Mouse (Mus musculus) spleen, adult 2 months (tissue): ENCODE measurements at regions not wholly inside any gene's neighbourhood (a gene's known extent, or its start where the extent isn't known, plus 50 kb on each side); places are given as distances from the start of the nearest gene placed in this dataset.

Source experiments
- DNase-seq, 2 experiments: peaks; one replicate each; pipeline versions ENCODE4 v3.0.0 to v3.0.0-alpha.2; 2012 to 2021; ENCODE audit warnings: low spot score in 2 of 2, low read depth in 1 of 2
- H3K27ac ChIP-seq: fragments of 200-500 bp; 2 replicates; pipeline ENCODE4 v1.5.1; 2012; ENCODE audit warnings: low read length, inconsistent platforms; ENCODE audit not compliant: insufficient read depth
- H3K27me3 ChIP-seq: fragments of 200-500 bp; 2 replicates; pipeline ENCODE4 v1.6.1; 2012; ENCODE audit warnings: mild to moderate bottlenecking, moderate library complexity, low read length, inconsistent platforms; ENCODE audit not compliant: control insufficient read depth, insufficient read depth
- H3K36me3 ChIP-seq: fragments of 200-500 bp; 2 replicates; pipeline ENCODE4 v1.6.1; 2012; ENCODE audit warnings: mild to moderate bottlenecking, low read length, inconsistent platforms; ENCODE audit not compliant: control insufficient read depth, insufficient read depth
- H3K4me1 ChIP-seq: fragments of 200-500 bp; 2 replicates; pipeline ENCODE4 v1.6.1; 2011; ENCODE audit warnings: inconsistent platforms; ENCODE audit not compliant: control insufficient read depth, insufficient read depth, insufficient read length
- H3K4me3 ChIP-seq: fragments of 200-500 bp; 2 replicates; pipeline ENCODE4 v1.5.1; 2011; ENCODE audit warnings: mild to moderate bottlenecking, inconsistent platforms; ENCODE audit not compliant: insufficient read depth, insufficient read length; ENCODE audit errors: extremely low read depth
- CTCF ChIP-seq: fragments of 200-500 bp; IDR thresholded peaks from 2 replicates; pipeline ENCODE4 v1.5.1; 2011; ENCODE audit warnings: mild to moderate bottlenecking, inconsistent platforms; ENCODE audit not compliant: insufficient read depth, insufficient read length, insufficient replicate concordance; ENCODE audit errors: extremely low read depth
- POLR2A ChIP-seq: fragments of 200-500 bp; IDR thresholded peaks from 2 replicates; pipeline ENCODE4 v1.6.1; 2011; ENCODE audit warnings: low read depth, low read length, inconsistent platforms
- WGBS: fragments of 180-500 bp; shearing (Covaris S2); methylation state at CpG from one replicate; pipeline ENCODE4 v1.1.7; 2018; 5-methylcytosine and 5-hydroxymethylcytosine counted together

DNA sequence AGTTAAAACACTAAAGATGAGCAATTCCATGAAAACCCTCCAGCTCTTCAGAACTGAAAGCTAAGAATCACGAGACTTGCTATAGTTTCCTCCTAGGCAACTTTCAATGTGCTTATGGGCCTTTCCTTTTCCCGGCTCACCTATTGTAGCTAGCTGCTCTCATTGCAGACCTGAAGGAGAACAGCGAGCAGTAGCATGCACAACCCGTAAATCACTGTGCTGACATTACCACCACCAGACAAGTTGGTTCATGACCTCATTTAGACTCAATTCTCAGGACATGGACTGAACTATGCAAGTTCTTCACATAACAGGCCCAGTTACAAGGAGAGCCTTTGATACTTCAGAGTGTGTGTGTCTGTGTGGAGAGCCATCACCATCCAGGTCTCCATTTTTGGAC lies 72.5 kb upstream of the Rbm19 start:
- TF ChIP-seq CTCF, result no peak
- TF ChIP-seq POLR2A, result no peak
- H3K4me3 ChIP-seq, result no peak overlapping the region
- 88% methylated on average over 4 of the region's 4 CpGs for WGBS

GRCm38 (mm10) chr5:120049063-120049781 lies 67.0 kb upstream of the Rbm19 start:
- DNase-seq, result no peak
- Histone ChIP-seq H3K27ac (no peak overlapping the region), H3K36me3 (no peaks in the 10 kb centered on the region), H3K4me1 (no peaks in the 10 kb centered on the region), H3K4me3 (no peak overlapping the region), H3K27me3 (no peaks in the 10 kb centered on the region)
- WGBS, result 93% methylated on average over 7 of the region's 7 CpGs
- TF ChIP-seq CTCF, result no peak
- TF ChIP-seq POLR2A, result no peak

More for the DNA sequence above, 72.5 kb upstream of the Rbm19 start:
- Histone ChIP-seq H3K27ac (no peak overlapping the region), H3K36me3 (no peaks in the 10 kb centered on the region), H3K27me3 (no peaks in the 10 kb centered on the region), H3K4me1 (no peaks in the 10 kb centered on the region)
- DNase-seq, result no peak

- H3K27ac ChIP-seq, result no peak overlapping the region
- TF ChIP-seq CTCF (no peak), POLR2A (no peak)
- H3K36me3 ChIP-seq, result no peaks in the 10 kb centered on the region
- 90% methylated on average over 8 of the region's 8 CpGs for WGBS
- no peak overlapping the region for H3K4me3 ChIP-seq
- DNase-seq, result no peak
- H3K4me1 ChIP-seq, result no peaks in the 10 kb centered on the region
- H3K27me3 ChIP-seq, result no peaks in the 10 kb centered on the region
These were observed 65.4 kb upstream of the Rbm19 start for GRCm38 (mm10) chr5:120050728-120051436.

- no peaks in the 10 kb centered on the region for H3K27me3 ChIP-seq
- TF ChIP-seq CTCF (no peak), POLR2A (no peak)
- WGBS, result 78% methylated on average over 5 of the region's 5 CpGs
- no peak overlapping the region for H3K27ac ChIP-seq
- DNase-seq, result no peak
- H3K4me3 ChIP-seq, result no peak overlapping the region
- no peaks in the 10 kb centered on the region for H3K4me1 ChIP-seq
- H3K36me3 ChIP-seq, result no peaks in the 10 kb centered on the region
These were observed 61.6 kb upstream of the Rbm19 start for GRCm38 (mm10) chr5:120054498-120055167.
